Mouse (Mus musculus): Measurements from ENCODE around the gene Nop9. TPM values are rescaled to one million over a fixed set of nuclear protein-coding genes. Genes with fewer than 3 reads are reported as not detected.

Nop9 gene
- total RNA-seq, 1 experiment = 30.0 TPM

DNA sequence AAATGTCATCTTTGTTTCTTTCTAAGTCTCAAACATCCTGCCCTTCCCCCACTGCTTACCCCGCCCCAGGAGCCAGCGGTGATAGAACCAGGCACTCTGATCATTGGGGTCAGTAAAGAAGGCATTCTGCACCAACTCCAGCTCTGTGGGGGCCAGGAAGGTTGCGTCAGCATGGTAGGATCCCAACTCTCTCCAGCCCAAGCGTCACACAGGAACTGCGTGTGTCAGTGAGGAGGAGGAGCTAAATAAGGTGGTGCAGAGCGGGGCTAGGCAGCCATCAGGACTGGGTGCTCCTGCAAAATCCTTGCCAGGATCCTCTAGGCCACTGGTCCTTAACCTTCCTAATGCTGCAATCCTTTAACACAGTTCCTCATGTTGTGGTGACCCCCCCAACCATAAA lies 25.8 kb upstream of the Nop9 start:
- Histone ChIP-seq H3K4me1 (ENCODE audit: control insufficient read depth in 2 of 2, insufficient read depth in 2 of 2, low read length in 2 of 2, poor library complexity in 1 of 2) (peaks cover 10 to 23% of the 10 kb centered on the region in 2 experiments; a peak in 3 of 4 replicates), H3K9me3 (ENCODE audit: control insufficient read depth, insufficient read depth, low read depth, low read length) (no peaks in the 10 kb centered on the region), H3K9ac (ENCODE audit: insufficient read depth, low read depth, low read length, poor library complexity, severe bottlenecking) (peak overlapping the region; percentile 44), H3K4me3 (ENCODE audit: insufficient read depth in 1 of 2, low read depth in 1 of 2, low read length in 2 of 2, poor library complexity in 1 of 2, severe bottlenecking in 1 of 2) (peak overlapping the region; percentile 19 to 35; a peak in 2 of 4 replicates), H3K27ac (ENCODE audit: insufficient read depth, low read depth, low read length, poor library complexity, severe bottlenecking) (no peak overlapping the region), H3K36me3 (ENCODE audit: control insufficient read depth, insufficient read depth, low read length, poor library complexity, severe bottlenecking) (peaks cover 35% of the 10 kb centered on the region)
- TF ChIP-seq ZC3H11A (IDR thresholded peaks at IDR 0.05; ENCODE audit: borderline replicate concordance, low read depth, low read length) (no peak), MAFK (IDR thresholded peaks at IDR 0.05; ENCODE audit: insufficient read depth, low read depth, low read length) (no peak), ZNF384 (IDR thresholded peaks at IDR 0.05; ENCODE audit: low read depth, low read length) (no peak), HCFC1 (IDR thresholded peaks at IDR 0.05; ENCODE audit: borderline replicate concordance, insufficient read depth, low read length) (no peak), CHD2 (IDR thresholded peaks at IDR 0.05; ENCODE audit: low read depth, low read length) (no peak)
- in situ Hi-C loops (cut with MboI; ENCODE audit: low sequenced_read_pairs in 2 of 2, unreplicated experiment in 2 of 2) = no loop called here
- DNase-seq (ENCODE audit: low read depth, low spot score) = no peak

DNA sequence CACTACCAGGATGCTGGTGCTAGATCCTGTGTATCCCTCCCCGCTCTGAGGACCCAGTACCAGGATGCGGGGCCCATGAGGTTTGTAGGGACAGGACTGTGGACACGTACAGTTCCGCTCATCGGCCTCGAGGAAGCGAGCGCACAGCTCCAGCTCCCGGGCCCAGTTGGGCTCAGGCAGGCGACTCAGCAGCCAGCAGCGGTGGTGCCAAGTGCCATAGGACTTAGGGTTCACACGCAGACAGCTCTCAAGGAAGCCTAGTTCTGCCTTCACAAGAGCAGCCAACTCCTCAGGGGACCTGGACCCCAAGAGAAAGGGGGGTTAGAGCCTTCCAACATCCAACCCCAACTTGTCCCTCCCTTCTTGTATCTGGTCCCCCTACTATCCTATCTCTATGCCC lies 24.8 kb upstream of the Nop9 start:
- Histone ChIP-seq H3K27ac (ENCODE audit: insufficient read depth, low read depth, low read length, poor library complexity, severe bottlenecking) (no peak overlapping the region), H3K4me1 (ENCODE audit: control insufficient read depth in 2 of 2, insufficient read depth in 2 of 2, low read length in 2 of 2, poor library complexity in 1 of 2) (peaks cover 6 to 27% of the 10 kb centered on the region in 2 experiments; a peak in 3 of 4 replicates), H3K9me3 (ENCODE audit: control insufficient read depth, insufficient read depth, low read depth, low read length) (no peaks in the 10 kb centered on the region), H3K4me3 (ENCODE audit: insufficient read depth in 1 of 2, low read depth in 1 of 2, low read length in 2 of 2, poor library complexity in 1 of 2, severe bottlenecking in 1 of 2) (peak overlapping the region; percentile 39 to 41), H3K9ac (ENCODE audit: insufficient read depth, low read depth, low read length, poor library complexity, severe bottlenecking) (peak overlapping the region; percentile 33), H3K36me3 (ENCODE audit: control insufficient read depth, insufficient read depth, low read length, poor library complexity, severe bottlenecking) (peaks cover 35% of the 10 kb centered on the region)
- no peak for DNase-seq (ENCODE audit: low read depth, low spot score)
- TF ChIP-seq ZNF384 (IDR thresholded peaks at IDR 0.05; ENCODE audit: low read depth, low read length) = no peak
- TF ChIP-seq CHD2 (IDR thresholded peaks at IDR 0.05; ENCODE audit: low read depth, low read length) = no peak
- no peak for TF ChIP-seq HCFC1 (IDR thresholded peaks at IDR 0.05; ENCODE audit: borderline replicate concordance, insufficient read depth, low read length)
- in situ Hi-C loops (cut with MboI; ENCODE audit: low sequenced_read_pairs in 2 of 2, unreplicated experiment in 2 of 2) = no loop called here

DNA sequence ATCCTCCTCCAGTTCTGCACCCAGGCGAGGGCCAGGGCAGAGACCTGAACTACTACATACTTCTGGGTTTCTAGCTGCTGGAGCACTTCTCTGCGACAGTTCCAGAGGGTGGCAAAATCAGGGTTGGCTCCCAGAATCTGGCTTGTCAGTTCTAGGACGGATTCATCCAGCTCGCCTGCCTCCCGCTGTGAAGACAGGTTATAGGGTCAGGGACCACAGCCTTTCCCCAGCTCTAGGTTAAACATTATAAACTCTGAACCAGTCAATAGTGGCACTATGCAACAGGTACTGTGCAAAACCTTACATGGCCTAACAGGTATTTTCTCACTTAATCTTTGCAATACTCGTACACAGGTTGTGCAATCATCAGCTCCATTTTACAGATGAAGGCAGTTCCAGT lies 24.4 kb upstream of the Nop9 start:
- Histone ChIP-seq H3K4me1 (ENCODE audit: control insufficient read depth in 2 of 2, insufficient read depth in 2 of 2, low read length in 2 of 2, poor library complexity in 1 of 2) (peaks cover 6 to 27% of the 10 kb centered on the region in 2 experiments; a peak in 3 of 4 replicates), H3K4me3 (ENCODE audit: insufficient read depth in 1 of 2, low read depth in 1 of 2, low read length in 2 of 2, poor library complexity in 1 of 2, severe bottlenecking in 1 of 2) (peak overlapping the region; percentile 76 to 90), H3K9me3 (ENCODE audit: control insufficient read depth, insufficient read depth, low read depth, low read length) (no peaks in the 10 kb centered on the region), H3K27ac (ENCODE audit: insufficient read depth, low read depth, low read length, poor library complexity, severe bottlenecking) (no peak overlapping the region), H3K9ac (ENCODE audit: insufficient read depth, low read depth, low read length, poor library complexity, severe bottlenecking) (peak overlapping the region; percentile 33; the same call in 1 of the 2 replicates), H3K36me3 (ENCODE audit: control insufficient read depth, insufficient read depth, low read length, poor library complexity, severe bottlenecking) (peaks cover 33% of the 10 kb centered on the region)
- no peak for TF ChIP-seq CHD2 (IDR thresholded peaks at IDR 0.05; ENCODE audit: low read depth, low read length)
- in situ Hi-C loops (cut with MboI; ENCODE audit: low sequenced_read_pairs in 2 of 2, unreplicated experiment in 2 of 2) = no loop called here
- DNase-seq (ENCODE audit: low read depth, low spot score) = no peak

- TF ChIP-seq CHD2 (IDR thresholded peaks at IDR 0.05; ENCODE audit: low read depth, low read length) (no peak), ZC3H11A (IDR thresholded peaks at IDR 0.05; ENCODE audit: borderline replicate concordance, low read depth, low read length) (no peak), MAFK (IDR thresholded peaks at IDR 0.05; ENCODE audit: insufficient read depth, low read depth, low read length) (no peak), HCFC1 (IDR thresholded peaks at IDR 0.05; ENCODE audit: borderline replicate concordance, insufficient read depth, low read length) (peak; percentile 80), ZNF384 (IDR thresholded peaks at IDR 0.05; ENCODE audit: low read depth, low read length) (no peak)
- H3K9ac ChIP-seq (ENCODE audit: insufficient read depth, low read depth, low read length, poor library complexity, severe bottlenecking) = peak within 1 kb of the TSS; percentile 77
- peak; percentile 95 for DNase-seq (ENCODE audit: low read depth, low spot score)
- H3K36me3 ChIP-seq (ENCODE audit: control insufficient read depth, insufficient read depth, low read length, poor library complexity, severe bottlenecking) = peaks cover 26% of the 10 kb centered on the region
- peak within 1 kb of the TSS; percentile 76 to 90 for H3K4me3 ChIP-seq (ENCODE audit: insufficient read depth in 1 of 2, low read depth in 1 of 2, low read length in 2 of 2, poor library complexity in 1 of 2, severe bottlenecking in 1 of 2)
- H3K9me3 ChIP-seq (ENCODE audit: control insufficient read depth, insufficient read depth, low read depth, low read length) = no peaks in the 10 kb centered on the region
- peaks cover 6 to 27% of the 10 kb centered on the region in 2 experiments; a peak in 3 of 4 replicates for H3K4me1 ChIP-seq (ENCODE audit: control insufficient read depth in 2 of 2, insufficient read depth in 2 of 2, low read length in 2 of 2, poor library complexity in 1 of 2)
- H3K27ac ChIP-seq (ENCODE audit: insufficient read depth, low read depth, low read length, poor library complexity, severe bottlenecking) = peak within 1 kb of the TSS; percentile 78
- in situ Hi-C loops (cut with MboI; ENCODE audit: low sequenced_read_pairs in 2 of 2, unreplicated experiment in 2 of 2) = no loop called here
These were observed 23.6 kb upstream of the Nop9 start, which contains the start of gene Rabggta for GRCm38 (mm10) chr14:55721700-55722437. Gene Rabggta, minus strand, starts transcription at chr14:55722263.
